ENCODE assay signal across 1 mouse cellular context in genomic region chr14:118175071-118175693, GRCm38 (mm10).
TF ChIP-seq lines count a peak whose summit lies in the region.

No protein-coding gene starts in this region.

TF ChIP-seq in MEL, 35 proteins besides CTCF, POLR2A, EP300 and RAD21 (continued from another document):
- TF ChIP-seq JUND (IDR thresholded peaks at IDR 0.05; ENCODE audit: low read depth, low read length) (no peak), ZMIZ1 (IDR thresholded peaks at IDR 0.05; ENCODE audit: low read depth, low read length) (peak; percentile 91), ELF1 (IDR thresholded peaks at IDR 0.05; ENCODE audit: low read depth, low read length) (peak; percentile 78), MYB (IDR thresholded peaks at IDR 0.05; ENCODE audit: low read depth, low read length) (no peak), SMC3 (IDR thresholded peaks at IDR 0.05; ENCODE audit: low read depth, low read length) (no peak), GATA1 (IDR thresholded peaks at IDR 0.05; ENCODE audit: low read depth, low read length) (peak; percentile 66), UBTF (IDR thresholded peaks at IDR 0.05; ENCODE audit: borderline replicate concordance, insufficient read depth, low read depth, low read length) (no peak), TCF12 (IDR thresholded peaks at IDR 0.05; ENCODE audit: low read depth, low read length) (0 out of 2 replicates have a peak, but pooled peaks have one; percentile 12)
